Mouse (Mus musculus) intestine, embryonic 15.5 days (tissue): Measurements from ENCODE around the gene Cish. TPM values are rescaled to one million over a fixed set of nuclear protein-coding genes. Genes with fewer than 3 reads are reported as not detected.
A peak's percentile ranks its signal among the peaks of the same experiment; 100 is the strongest.

Source experiments
- ATAC-seq: fragments of 200-750 bp; cut with Nextera tagmentation; 2 replicates; pipeline ENCODE4 v1.8.0; 2017; ENCODE audit warnings: moderate TSS enrichment, moderate library complexity
- H3K27ac ChIP-seq: fragments of 300-500 bp; sonication (generic); 2 replicates; pipeline ENCODE4 v1.5.1; 2015; ENCODE audit warnings: mild to moderate bottlenecking, inconsistent platforms
- H3K27me3 ChIP-seq: fragments of 300-500 bp; sonication (generic); replicated peaks from 2 replicates; pipeline ENCODE4 v1.6.1; 2015; ENCODE audit warnings: inconsistent platforms
- H3K36me3 ChIP-seq: fragments of 300-500 bp; sonication (generic); 2 replicates; pipeline ENCODE4 v1.6.1; 2015; ENCODE audit warnings: inconsistent platforms
- H3K4me1 ChIP-seq: fragments of 300-500 bp; sonication (generic); replicated peaks from 2 replicates; pipeline ENCODE4 v1.6.1; 2015; ENCODE audit warnings: inconsistent platforms
- H3K4me2 ChIP-seq: fragments of 300-500 bp; sonication (generic); replicated peaks from 2 replicates; pipeline ENCODE4 v1.6.1; 2015; ENCODE audit warnings: mild to moderate bottlenecking, inconsistent platforms
- H3K4me3 ChIP-seq: fragments of 300-500 bp; sonication (generic); replicated peaks from 2 replicates; pipeline ENCODE4 v1.5.1; 2015; ENCODE audit warnings: inconsistent platforms
- H3K9ac ChIP-seq: fragments of 300-500 bp; sonication (generic); 2 replicates; pipeline ENCODE4 v1.6.1; 2015; ENCODE audit warnings: inconsistent platforms
- H3K9me3 ChIP-seq: fragments of 300-500 bp; sonication (generic); 2 replicates; pipeline ENCODE4 v1.6.1; 2016; ENCODE audit warnings: inconsistent platforms
- WGBS: fragments of 180-500 bp; shearing (Covaris S2); methylation state at CpG from one replicate; pipeline ENCODE4 v1.1.7; 2015; 5-methylcytosine and 5-hydroxymethylcytosine counted together
- polyA plus RNA-seq: library from polyadenylated mRNA; unstranded; fragments of >200 nt; fragmentation: Nextera tagmentation; extraction: Ambion mirVana; gene quantifications from 2 replicates; pipeline ENCODE4 v1.2.1, GENCODE M21; 2015

Gene Cish
- polyA plus RNA-seq, 1 experiment from 2014 or later = 16.8 TPM

DNA sequence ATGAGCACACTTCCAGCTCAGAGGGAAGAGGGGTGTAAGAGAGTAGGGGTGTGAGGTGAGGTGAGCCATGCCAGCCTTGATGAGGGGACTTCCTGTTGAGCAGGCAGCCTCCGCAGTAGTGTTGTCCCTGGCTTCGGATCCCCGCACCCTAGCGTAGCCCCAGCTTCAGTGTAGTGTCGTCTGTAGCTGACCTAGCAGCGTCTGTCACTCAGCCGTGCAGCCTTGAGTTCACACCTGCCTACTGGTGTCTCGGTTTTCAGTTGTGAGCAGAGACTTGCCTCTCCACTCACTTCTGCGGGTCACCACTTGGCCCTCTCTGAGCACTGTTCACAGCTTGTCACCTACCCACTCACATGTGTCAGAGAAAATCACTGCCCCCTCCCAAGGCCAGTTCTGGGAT, 13.3 kb downstream of the Cish start:
- Histone ChIP-seq H3K4me1 (peaks cover 41% of the 10 kb centered on the region), H3K9ac (no peak overlapping the region), H3K36me3 (no peaks in the 10 kb centered on the region), H3K27me3 (no peaks in the 10 kb centered on the region), H3K4me3 (no peak overlapping the region), H3K4me2 (no peak overlapping the region), H3K27ac (no peak overlapping the region), H3K9me3 (no peaks in the 10 kb centered on the region)
- ATAC-seq = no peak
- 79% methylated on average over 9 of the region's 9 CpGs for WGBS

- no peaks in the 10 kb centered on the region for H3K36me3 ChIP-seq
- no peaks in the 10 kb centered on the region for H3K9me3 ChIP-seq
- 74% methylated on average over 5 of the region's 5 CpGs for WGBS
- no peak overlapping the region for H3K27ac ChIP-seq
- no peaks in the 10 kb centered on the region for H3K27me3 ChIP-seq
- no peak overlapping the region for H3K9ac ChIP-seq
- no peak overlapping the region for H3K4me2 ChIP-seq
- peaks cover 39% of the 10 kb centered on the region for H3K4me1 ChIP-seq
- ATAC-seq = no peak
- H3K4me3 ChIP-seq = no peak overlapping the region
These were observed 13.8 kb downstream of the Cish start for GRCm38 (mm10) chr9:107309600-107309999.

DNA sequence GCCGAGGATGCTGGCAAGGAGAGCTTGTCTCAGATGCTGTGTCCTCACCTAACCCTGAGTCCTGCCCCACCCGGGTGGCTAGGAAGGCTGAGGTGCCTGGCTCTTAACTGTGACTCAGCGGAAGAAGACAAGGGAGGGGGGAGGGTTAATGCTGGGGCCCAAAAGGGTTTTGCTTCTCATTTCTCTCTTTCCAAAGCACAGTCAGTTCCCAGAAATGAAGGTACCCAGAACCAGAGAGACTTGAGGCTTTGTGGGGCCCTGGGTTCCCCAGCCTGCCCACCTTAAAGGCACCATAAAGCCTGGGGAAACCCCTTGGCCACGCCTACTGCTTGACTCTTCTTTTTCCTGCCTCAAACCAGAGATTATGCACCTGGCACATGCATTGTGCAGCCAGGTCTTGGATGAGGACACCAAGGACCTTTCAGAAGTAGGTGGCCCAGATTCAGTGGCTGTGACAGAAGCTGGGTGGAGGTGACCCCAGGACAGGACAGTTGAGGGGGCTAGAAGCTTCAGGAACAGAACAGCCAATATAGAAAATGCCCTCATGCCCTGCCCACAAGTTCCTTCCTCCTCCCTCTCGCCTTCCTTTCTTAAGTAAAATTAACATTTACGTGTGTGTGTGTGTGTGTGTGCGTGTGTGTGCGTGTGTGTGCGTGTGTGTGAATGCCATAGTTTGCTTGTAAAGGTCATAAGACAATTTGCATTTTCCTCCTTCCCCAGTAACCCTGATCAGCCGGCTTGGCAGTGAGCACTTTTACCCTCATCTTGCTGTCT, 17.2 kb downstream of the Cish start:
- ATAC-seq = peak; percentile 56

DNA sequence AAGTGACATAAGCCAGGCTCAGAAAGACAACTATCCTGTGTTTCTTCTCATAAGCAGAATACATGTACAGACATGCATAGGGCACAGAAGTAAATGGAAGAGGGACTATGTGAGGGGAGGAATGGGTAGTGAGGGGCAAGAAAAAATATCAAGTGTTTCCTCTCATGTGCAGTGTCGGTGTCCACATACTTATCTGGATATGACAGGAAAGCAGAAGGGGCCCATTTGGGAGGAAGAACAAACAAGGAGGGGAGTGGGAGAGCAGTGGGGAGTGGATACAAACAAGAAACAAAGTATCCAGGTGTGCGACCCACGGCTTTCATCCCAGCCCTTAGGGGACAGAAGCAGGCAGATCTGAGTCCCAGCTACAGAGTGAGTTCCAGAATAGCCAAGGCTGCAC, 18.1 kb downstream of the Cish start:
- Histone ChIP-seq H3K36me3 (no peaks in the 10 kb centered on the region), H3K4me3 (no peak overlapping the region), H3K9me3 (no peaks in the 10 kb centered on the region), H3K4me1 (peaks cover 10% of the 10 kb centered on the region), H3K27me3 (no peaks in the 10 kb centered on the region), H3K27ac (no peak overlapping the region), H3K9ac (no peak overlapping the region), H3K4me2 (no peak overlapping the region)
- 72% methylated on average over 3 of the region's 3 CpGs for WGBS
- no peak for ATAC-seq

More for the DNA sequence above, 17.2 kb downstream of the Cish start:
- 0 out of 2 replicates have a peak overlapping the region, but pooled peaks have one; percentile 6 for H3K4me2 ChIP-seq
- H3K27ac ChIP-seq = no peak overlapping the region
- H3K4me3 ChIP-seq = no peak overlapping the region
- WGBS = 50% methylated on average over 10 of the region's 10 CpGs
- H3K27me3 ChIP-seq = no peaks in the 10 kb centered on the region
- no peaks in the 10 kb centered on the region for H3K36me3 ChIP-seq
- peaks cover 18% of the 10 kb centered on the region for H3K4me1 ChIP-seq
- H3K9me3 ChIP-seq = no peaks in the 10 kb centered on the region
- no peak overlapping the region for H3K9ac ChIP-seq

DNA sequence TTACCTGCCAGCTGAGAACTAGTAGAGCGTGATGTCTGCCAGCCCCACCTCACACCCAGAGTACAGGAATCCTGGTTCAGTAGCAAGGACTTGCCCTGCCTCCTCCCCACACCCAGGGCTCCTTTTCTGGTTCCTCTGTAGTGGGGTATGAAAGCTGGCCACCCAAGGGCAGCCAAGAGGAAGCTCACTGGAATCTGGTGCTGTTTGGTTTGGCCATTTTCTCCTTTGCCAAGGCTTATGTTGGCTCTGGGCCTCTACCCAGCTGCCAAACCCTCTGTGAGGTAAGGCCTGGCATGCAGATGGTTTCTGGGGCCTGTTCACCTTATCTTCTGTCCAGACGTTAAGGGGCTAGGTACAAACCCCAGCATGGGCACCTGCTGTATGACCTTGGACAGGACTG, 20.0 kb downstream of the Cish start:
- Histone ChIP-seq H3K9ac (no peak overlapping the region), H3K27ac (no peak overlapping the region), H3K36me3 (no peaks in the 10 kb centered on the region), H3K27me3 (no peaks in the 10 kb centered on the region), H3K4me1 (peaks cover 9% of the 10 kb centered on the region), H3K4me3 (no peak overlapping the region), H3K9me3 (no peaks in the 10 kb centered on the region), H3K4me2 (no peak overlapping the region)
- ATAC-seq = no peak
- WGBS = 80% methylated on average over 2 of the region's 2 CpGs

GRCm38 (mm10) chr9:107322461-107323050, 26.7 kb downstream of the Cish start:
- ATAC-seq = 0 out of 2 replicates have a peak, but pooled peaks have one; percentile 16
- 65% methylated on average over 8 of the region's 8 CpGs for WGBS
- Histone ChIP-seq H3K4me3 (no peak overlapping the region), H3K36me3 (no peaks in the 10 kb centered on the region), H3K27me3 (no peaks in the 10 kb centered on the region), H3K27ac (no peak overlapping the region), H3K9ac (no peak overlapping the region), H3K4me1 (peaks cover 3% of the 10 kb centered on the region; the same call in 1 of the 2 replicates), H3K4me2 (no peak overlapping the region), H3K9me3 (no peaks in the 10 kb centered on the region)

DNA sequence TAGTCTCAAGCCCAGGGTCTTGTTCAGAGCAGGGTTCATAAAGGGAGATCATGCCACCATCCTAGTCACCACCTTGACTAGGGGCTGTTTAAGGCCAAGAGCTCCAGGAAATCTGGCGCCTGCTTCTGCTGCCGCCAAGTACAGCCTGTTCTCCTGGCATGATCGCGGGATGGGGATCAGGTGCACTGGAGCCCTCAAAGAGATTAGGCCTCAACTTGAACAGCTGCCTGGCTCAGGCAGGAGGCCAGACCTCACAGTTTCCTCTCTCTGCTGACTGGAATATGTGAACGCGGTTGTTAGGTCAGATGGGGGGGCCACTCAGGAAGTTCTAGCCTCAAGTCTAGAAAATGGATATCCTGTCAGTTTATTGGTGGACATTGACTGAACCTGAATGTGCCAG, 27.7 kb downstream of the Cish start:
- H3K4me2 ChIP-seq = no peak overlapping the region
- peak; percentile 21; the same call in 1 of the 2 replicates for ATAC-seq

GRCm38 (mm10) chr9:107324799-107325561, 29.2 kb downstream of the Cish start:
- no peak overlapping the region for H3K27ac ChIP-seq
- no peaks in the 10 kb centered on the region for H3K9me3 ChIP-seq
- H3K4me3 ChIP-seq = no peak overlapping the region
- no peak overlapping the region for H3K4me2 ChIP-seq
- peaks cover 3% of the 10 kb centered on the region; the same call in 1 of the 2 replicates for H3K4me1 ChIP-seq
- H3K36me3 ChIP-seq = no peaks in the 10 kb centered on the region
- ATAC-seq = no peak
- no peaks in the 10 kb centered on the region for H3K27me3 ChIP-seq
- no peak overlapping the region for H3K9ac ChIP-seq
- 69% methylated on average over 4 of the region's 4 CpGs for WGBS

More for the DNA sequence above, 27.7 kb downstream of the Cish start:
- no peak overlapping the region for H3K27ac ChIP-seq
- peaks cover 3% of the 10 kb centered on the region; the same call in 1 of the 2 replicates for H3K4me1 ChIP-seq
- H3K9me3 ChIP-seq = no peaks in the 10 kb centered on the region
- no peak overlapping the region for H3K9ac ChIP-seq
- H3K4me3 ChIP-seq = no peak overlapping the region
- no peaks in the 10 kb centered on the region for H3K36me3 ChIP-seq
- WGBS = 73% methylated on average over 6 of the region's 6 CpGs
- no peaks in the 10 kb centered on the region for H3K27me3 ChIP-seq

DNA sequence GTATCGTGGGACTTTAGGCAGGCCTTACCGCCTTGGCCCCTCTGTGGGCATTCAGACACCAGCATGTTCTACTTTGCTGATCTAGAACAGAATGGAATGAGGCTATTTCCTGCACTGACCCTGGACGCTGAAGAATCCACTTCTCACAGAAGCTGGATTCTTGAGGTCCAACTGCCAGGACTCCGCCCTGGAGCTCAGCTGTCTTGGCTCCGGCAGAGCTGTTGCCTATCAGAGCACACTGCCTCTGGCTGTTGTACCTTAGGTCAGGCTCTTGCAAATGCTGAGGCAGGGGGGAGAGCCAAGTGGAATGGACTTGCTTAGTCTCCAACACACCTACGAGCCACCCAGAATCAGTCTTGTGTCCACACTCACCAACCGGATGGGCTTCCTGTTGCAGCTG, 30.1 kb downstream of the Cish start:
- no peaks in the 10 kb centered on the region for H3K9me3 ChIP-seq
- no peaks in the 10 kb centered on the region for H3K27me3 ChIP-seq
- 78% methylated on average over 7 of the region's 7 CpGs for WGBS
- peaks cover 3% of the 10 kb centered on the region; the same call in 1 of the 2 replicates for H3K4me1 ChIP-seq
- ATAC-seq = no peak
- no peaks in the 10 kb centered on the region for H3K36me3 ChIP-seq
- H3K4me2 ChIP-seq = no peak overlapping the region
- H3K27ac ChIP-seq = no peak overlapping the region
- no peak overlapping the region for H3K9ac ChIP-seq
- H3K4me3 ChIP-seq = no peak overlapping the region

- 87% methylated on average over 16 of the region's 16 CpGs for WGBS
- no peak for ATAC-seq
- no peak overlapping the region for H3K4me2 ChIP-seq
These were observed 32.2 kb downstream of the Cish start for GRCm38 (mm10) chr9:107327879-107328620.

GRCm38 (mm10) chr9:107330791-107331190, 35.0 kb downstream of the Cish start:
- Histone ChIP-seq H3K4me3 (no peak overlapping the region), H3K9ac (no peak overlapping the region), H3K27ac (no peak overlapping the region), H3K9me3 (no peaks in the 10 kb centered on the region), H3K4me1 (0 out of 2 replicates have a peak, but pooled peaks cover 2% of the 10 kb centered on the region), H3K27me3 (no peaks in the 10 kb centered on the region), H3K4me2 (no peak overlapping the region), H3K36me3 (no peaks in the 10 kb centered on the region)
- WGBS = 81% methylated on average over 6 of the region's 6 CpGs
- no peak for ATAC-seq

More at GRCm38 (mm10) chr9:107327879-107328620, 32.2 kb downstream of the Cish start:
- Histone ChIP-seq H3K9me3 (no peaks in the 10 kb centered on the region), H3K4me3 (no peak overlapping the region), H3K4me1 (no peaks in the 10 kb centered on the region), H3K27ac (no peak overlapping the region), H3K36me3 (no peaks in the 10 kb centered on the region), H3K27me3 (no peaks in the 10 kb centered on the region), H3K9ac (no peak overlapping the region)

DNA sequence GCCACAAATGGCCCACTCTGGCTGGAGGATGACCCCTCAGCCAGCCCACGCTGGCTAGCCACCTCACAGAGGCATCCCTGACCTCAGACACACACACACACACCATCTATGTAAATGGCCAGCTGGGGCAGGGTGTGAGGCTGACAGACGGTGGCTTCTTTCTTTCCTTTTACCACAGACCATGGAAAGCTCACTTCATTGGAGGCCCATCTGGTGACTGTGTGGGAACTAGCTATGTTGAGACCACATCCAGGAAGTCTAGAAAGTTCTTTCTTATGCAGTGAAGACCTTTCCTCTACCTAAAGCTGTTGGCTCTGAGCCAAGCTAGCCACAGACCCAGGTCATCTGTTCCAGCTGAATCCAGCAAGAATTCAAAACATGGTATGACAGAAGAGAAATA, 37.9 kb downstream of the Cish start:
- Histone ChIP-seq H3K36me3 (no peaks in the 10 kb centered on the region), H3K27me3 (no peaks in the 10 kb centered on the region), H3K27ac (no peak overlapping the region), H3K9me3 (no peaks in the 10 kb centered on the region), H3K4me2 (no peak overlapping the region), H3K4me3 (no peak overlapping the region), H3K9ac (no peak overlapping the region), H3K4me1 (0 out of 2 replicates have a peak, but pooled peaks cover 6% of the 10 kb centered on the region)
- WGBS = 58% methylated on average over 2 of the region's 2 CpGs
- no peak for ATAC-seq
